Mouse (Mus musculus) CH12.LX (cell line): ENCODE results near the gene Popdc2. TPM values are rescaled to one million over a fixed set of nuclear protein-coding genes. Genes with fewer than 3 reads are reported as not detected.

Experiments used
- DNase-seq: peaks from one replicate; pipeline ENCODE4 v3.0.0-alpha.2; 2013; ENCODE audit errors: extremely low read depth
- H3K27ac ChIP-seq: 2 replicates; pipeline ENCODE4 v1.5.1; 2012; ENCODE audit warnings: low read depth, mild to moderate bottlenecking, control low read depth, moderate library complexity; ENCODE audit not compliant: insufficient read depth
- H3K27me3 ChIP-seq: replicated peaks from 2 replicates; pipeline ENCODE3; 2012; ENCODE audit warnings: inconsistent platforms
- H3K36me3 ChIP-seq, 2 experiments: replicated peaks in 1 of 2; 2 replicates each; pipeline versions ENCODE3 to v1.6.1; 2012; ENCODE audit warnings: inconsistent platforms in 1 of 2, low read length in 1 of 2, mild to moderate bottlenecking in 1 of 2, mixed read lengths in 1 of 2, moderate library complexity in 1 of 2; ENCODE audit not compliant: control insufficient read depth in 1 of 2, insufficient read depth in 1 of 2
- H3K4me1 ChIP-seq, 2 experiments: 2 replicates each; pipeline ENCODE4 v1.6.1; 2012; ENCODE audit warnings: inconsistent platforms in 1 of 2, moderate library complexity in 1 of 2; ENCODE audit not compliant: insufficient read depth in 2 of 2, control insufficient read depth in 1 of 2
- H3K4me2 ChIP-seq: 2 replicates; pipeline ENCODE4 v1.6.1; 2012; ENCODE audit warnings: low read depth, mild to moderate bottlenecking, control low read depth; ENCODE audit not compliant: poor library complexity, insufficient read depth, severe bottlenecking
- H3K4me3 ChIP-seq, 3 experiments: fragments of 150-350 bp in 1 of 3; sonication (generic) in 1 of 3; replicated peaks in 1 of 3; 2 replicates each; pipeline versions ENCODE3 to v1.5.1; 2011 to 2012; ENCODE audit warnings: low read depth in 2 of 3, low read length in 2 of 3, mild to moderate bottlenecking in 2 of 3, moderate library complexity in 2 of 3, control low read depth in 1 of 3, improper control_type of control experiment in 1 of 3, inconsistent platforms in 1 of 3, mixed read lengths in 1 of 3; ENCODE audit not compliant: poor library complexity in 1 of 3
- H3K79me2 ChIP-seq: replicated peaks from 2 replicates; pipeline ENCODE4 v1.6.1; 2012; ENCODE audit warnings: mild to moderate bottlenecking, moderate library complexity; ENCODE audit not compliant: control insufficient read depth, poor library complexity, insufficient read depth, severe bottlenecking; ENCODE audit errors: extremely low read depth
- H3K9ac ChIP-seq: 2 replicates; pipeline ENCODE4 v1.6.1; 2012; ENCODE audit warnings: low read depth, mild to moderate bottlenecking, control low read depth, moderate library complexity; ENCODE audit not compliant: insufficient read depth
- H3K9me3 ChIP-seq: replicated peaks from 2 replicates; pipeline ENCODE3; 2012; ENCODE audit warnings: low read length, inconsistent platforms, mixed read lengths
- BHLHE40 ChIP-seq: IDR thresholded peaks from 2 replicates; pipeline ENCODE4 v1.6.1; 2011; ENCODE audit warnings: mild to moderate bottlenecking, low read depth, low read length, improper control_type of control experiment
- CHD1 ChIP-seq: IDR thresholded peaks from 2 replicates; pipeline ENCODE4 v1.6.1; 2012; ENCODE audit warnings: low read depth, low read length, improper control_type of control experiment, inconsistent platforms
- CHD2 ChIP-seq: IDR thresholded peaks from 2 replicates; pipeline ENCODE4 v1.6.1; 2011; ENCODE audit warnings: low read length, improper control_type of control experiment
- CTCF ChIP-seq, 2 experiments: IDR thresholded peaks in 1 of 2; conservative IDR thresholded peaks in 1 of 2; 2 replicates each; pipeline ENCODE4 v1.5.1; 2011 to 2012; ENCODE audit warnings: low read depth in 2 of 2, low read length in 2 of 2, improper control_type of control experiment in 1 of 2, inconsistent platforms in 1 of 2, mild to moderate bottlenecking in 1 of 2, moderate library complexity in 1 of 2
- E2F4 ChIP-seq: IDR thresholded peaks from 2 replicates; pipeline ENCODE4 v1.6.1; 2011; ENCODE audit warnings: low read depth, low read length, improper control_type of control experiment; ENCODE audit not compliant: insufficient replicate concordance
- ELF1 ChIP-seq: IDR thresholded peaks from 2 replicates; pipeline ENCODE4 v1.6.1; 2014; ENCODE audit warnings: low read depth, mild to moderate bottlenecking, inconsistent platforms, low read length, improper control_type of control experiment
- EP300 ChIP-seq: IDR thresholded peaks from 2 replicates; pipeline ENCODE4 v1.6.1; 2011; ENCODE audit warnings: low read length, improper control_type of control experiment
- ETS1 ChIP-seq: conservative IDR thresholded peaks from 2 replicates; pipeline ENCODE4 v1.6.1; 2012; ENCODE audit warnings: low read depth, mild to moderate bottlenecking, inconsistent platforms, low read length, improper control_type of control experiment, moderate library complexity
- GABPA ChIP-seq: IDR thresholded peaks from 2 replicates; pipeline ENCODE4 v1.6.1; 2012; ENCODE audit warnings: low read depth, low read length, improper control_type of control experiment, inconsistent platforms; ENCODE audit not compliant: insufficient replicate concordance
- HCFC1 ChIP-seq: IDR thresholded peaks from 2 replicates; pipeline ENCODE4 v1.6.1; 2012; ENCODE audit warnings: low read depth, mild to moderate bottlenecking, inconsistent platforms, low read length, improper control_type of control experiment
- IRF4 ChIP-seq: IDR thresholded peaks from 2 replicates; pipeline ENCODE4 v1.6.1; 2014; ENCODE audit warnings: low read depth, mild to moderate bottlenecking, inconsistent platforms, low read length, improper control_type of control experiment
- JUN ChIP-seq: IDR thresholded peaks from 2 replicates; pipeline ENCODE4 v1.6.1; 2011; ENCODE audit warnings: low read depth, mild to moderate bottlenecking, low read length, improper control_type of control experiment, moderate library complexity; ENCODE audit not compliant: insufficient read depth
- JUND ChIP-seq: conservative IDR thresholded peaks from 2 replicates; pipeline ENCODE4 v1.6.1; 2011; ENCODE audit warnings: low read depth, low read length, improper control_type of control experiment
- KAT2A ChIP-seq: IDR thresholded peaks from 2 replicates; pipeline ENCODE4 v1.6.1; 2012; ENCODE audit warnings: low read length, improper control_type of control experiment, inconsistent platforms; ENCODE audit not compliant: insufficient replicate concordance
- MAFK ChIP-seq: IDR thresholded peaks from 2 replicates; pipeline ENCODE4 v1.6.1; 2011; ENCODE audit warnings: low read length, improper control_type of control experiment; ENCODE audit not compliant: insufficient replicate concordance
- MAX ChIP-seq: IDR thresholded peaks from 2 replicates; pipeline ENCODE4 v1.6.1; 2011; ENCODE audit warnings: low read length, improper control_type of control experiment
- MAZ ChIP-seq: IDR thresholded peaks from 2 replicates; pipeline ENCODE4 v1.6.1; 2012; ENCODE audit warnings: low read depth, mild to moderate bottlenecking, inconsistent platforms, low read length, improper control_type of control experiment, moderate library complexity
- MEF2A ChIP-seq: IDR thresholded peaks from 2 replicates; pipeline ENCODE4 v1.6.1; 2014; ENCODE audit warnings: low read depth, mild to moderate bottlenecking, inconsistent platforms, low read length, improper control_type of control experiment, borderline replicate concordance
- MXI1 ChIP-seq: IDR thresholded peaks from 2 replicates; pipeline ENCODE4 v1.6.1; 2011; ENCODE audit warnings: mild to moderate bottlenecking, low read depth, low read length, improper control_type of control experiment
- MYC ChIP-seq: IDR thresholded peaks from 2 replicates; pipeline ENCODE4 v1.6.1; 2011; ENCODE audit warnings: low read depth, mild to moderate bottlenecking, improper control_type of control experiment, low read length
- NELFE ChIP-seq: IDR thresholded peaks from 2 replicates; pipeline ENCODE4 v1.6.1; 2011; ENCODE audit warnings: low read depth, low read length, improper control_type of control experiment
- NRF1 ChIP-seq: IDR thresholded peaks from 2 replicates; pipeline ENCODE4 v1.6.1; 2014; ENCODE audit warnings: low read depth, mild to moderate bottlenecking, inconsistent platforms, low read length, improper control_type of control experiment, moderate library complexity
- PAX5 ChIP-seq: IDR thresholded peaks from 2 replicates; pipeline ENCODE4 v1.6.1; 2012; ENCODE audit warnings: low read length, inconsistent platforms, mixed read lengths
- POLR2A ChIP-seq: IDR thresholded peaks from 2 replicates; pipeline ENCODE4 v1.6.1; 2011; ENCODE audit warnings: low read depth, mild to moderate bottlenecking, improper control_type of control experiment, low read length
- POLR2AphosphoS2 ChIP-seq: IDR thresholded peaks from 2 replicates; pipeline ENCODE4 v1.6.1; 2011; ENCODE audit warnings: low read depth, low read length, improper control_type of control experiment
- RAD21 ChIP-seq: IDR thresholded peaks from 2 replicates; pipeline ENCODE4 v1.6.1; 2011; ENCODE audit warnings: low read depth, mild to moderate bottlenecking, low read length, improper control_type of control experiment, moderate library complexity
- RCOR1 ChIP-seq: conservative IDR thresholded peaks from 2 replicates; pipeline ENCODE4 v1.6.1; 2012; ENCODE audit warnings: low read depth, mild to moderate bottlenecking, inconsistent platforms, low read length, improper control_type of control experiment
- SIN3A ChIP-seq: IDR thresholded peaks from 2 replicates; pipeline ENCODE4 v1.6.1; 2012; ENCODE audit warnings: low read length, improper control_type of control experiment, inconsistent platforms
- SMC3 ChIP-seq: IDR thresholded peaks from 2 replicates; pipeline ENCODE4 v1.6.1; 2011; ENCODE audit warnings: low read depth, low read length, improper control_type of control experiment
- TBP ChIP-seq: conservative IDR thresholded peaks from 2 replicates; pipeline ENCODE4 v1.6.1; 2011; ENCODE audit warnings: low read depth, low read length, improper control_type of control experiment
- TCF12 ChIP-seq: IDR thresholded peaks from 2 replicates; pipeline ENCODE4 v1.6.1; 2014; ENCODE audit warnings: low read depth, mild to moderate bottlenecking, inconsistent platforms, low read length, improper control_type of control experiment
- UBTF ChIP-seq: IDR thresholded peaks from 2 replicates; pipeline ENCODE4 v1.6.1; 2012; ENCODE audit warnings: low read depth, mild to moderate bottlenecking, inconsistent platforms, low read length, improper control_type of control experiment, moderate library complexity
- USF1 ChIP-seq: IDR thresholded peaks from 2 replicates; pipeline ENCODE4 v1.6.1; 2014; ENCODE audit warnings: low read depth, mild to moderate bottlenecking, inconsistent platforms, low read length, improper control_type of control experiment
- USF2 ChIP-seq: conservative IDR thresholded peaks from 2 replicates; pipeline ENCODE4 v1.6.1; 2011; ENCODE audit warnings: low read depth, low read length, improper control_type of control experiment
- ZC3H11A ChIP-seq: IDR thresholded peaks from 2 replicates; pipeline ENCODE4 v1.6.1; 2012; ENCODE audit warnings: low read depth, mild to moderate bottlenecking, inconsistent platforms, low read length, improper control_type of control experiment
- ZKSCAN1 ChIP-seq: IDR thresholded peaks from 2 replicates; pipeline ENCODE4 v1.6.1; 2012; ENCODE audit warnings: low read depth, inconsistent platforms, low read length, improper control_type of control experiment, borderline replicate concordance
- ZMIZ1 ChIP-seq: IDR thresholded peaks from 2 replicates; pipeline ENCODE4 v1.6.1; 2012; ENCODE audit warnings: low read depth, mild to moderate bottlenecking, inconsistent platforms, low read length, improper control_type of control experiment
- ZNF384 ChIP-seq: IDR thresholded peaks from 2 replicates; pipeline ENCODE4 v1.6.1; 2012; ENCODE audit warnings: low read depth, low read length, improper control_type of control experiment, inconsistent platforms
- dilution Hi-C: fragments of 300-500 bp; cut with MboI; formaldehyde crosslinking; loops from 2 replicates; pipeline ENCODE4 v1.14.3; 2020; ENCODE audit warnings: low sequenced_read_pairs; ENCODE audit not compliant: extremely low pct_unique_long_range_greater_than_20kb, extremely low pct_ligation_motif_present
- in situ Hi-C: fragments of 300-500 bp; cut with MboI; formaldehyde crosslinking; loops from 3 replicates; pipeline ENCODE4 v1.14.3; 2019; ENCODE audit warnings: low sequenced_read_pairs, low pct_ligation_motif_present, low pct_unique_long_range_greater_than_20kb, mixed read lengths
- polyA plus RNA-seq: library from polyadenylated mRNA; unstranded; fragments of >175 nt; gene quantifications from 2 replicates; pipeline ENCODE4 v1.2.1, GENCODE M21; 2012; ENCODE audit warnings: low read depth; ENCODE audit not compliant: insufficient read length
- total RNA-seq, 2 experiments: library from RNA; depleted of rRNA; stranded (reverse); fragments of 300-350 nt in 1 of 2; fragments of >200 nt in 1 of 2; gene quantifications; 2 replicates each; pipeline ENCODE4 v1.2.3; 2012 to 2014

Popdc2 gene
- total and polyA plus RNA-seq, 3 experiments, result 0.17 to 3.6 (median 1.1) TPM

- no peak for TF ChIP-seq POLR2AphosphoS2
- TF ChIP-seq ZC3H11A, result no peak
- TF ChIP-seq ZMIZ1, result no peak
- peak; percentile 64 for TF ChIP-seq ELF1
- no peak for TF ChIP-seq SIN3A
- 0 out of 2 replicates have a peak, but pooled peaks have one; percentile 11 for TF ChIP-seq MAFK
- TF ChIP-seq NELFE, result peak; percentile 48; the same call in 1 of the 2 replicates
- TF ChIP-seq MXI1, result peak; percentile 32
- TF ChIP-seq KAT2A, result no peak
- no peak for TF ChIP-seq CHD1
- no peak for TF ChIP-seq TBP
- TF ChIP-seq ETS1, result no peak; the same call in 1 of the 2 replicates
- TF ChIP-seq E2F4, result no peak; the same call in 1 of the 2 replicates
- TF ChIP-seq NRF1, result 0 out of 2 replicates have a peak, but pooled peaks have one; percentile 22
- peak; percentile 66; the same call in 1 of the 2 replicates for TF ChIP-seq TCF12
- TF ChIP-seq JUND, result no peak
- TF ChIP-seq USF1, result no peak
- TF ChIP-seq BHLHE40, result peak; percentile 57
- 0 out of 2 replicates have a peak, but pooled peaks have one; percentile 53 for TF ChIP-seq POLR2A
- TF ChIP-seq CHD2, result 0 out of 2 replicates have a peak, but pooled peaks have one; percentile 50
- no peak for TF ChIP-seq RAD21
- TF ChIP-seq MYC, result 0 out of 2 replicates have a peak, but pooled peaks have one; percentile 15
- TF ChIP-seq IRF4, result peak; percentile 38; the same call in 1 of the 2 replicates
- no peak for TF ChIP-seq MAZ
- no peak for TF ChIP-seq ZKSCAN1
- TF ChIP-seq CTCF (conservative IDR thresholded peaks at IDR 0.05 in 1 of 2, IDR thresholded peaks at IDR 0.05 in 1 of 2; ENCODE audit: low read depth in 2 of 2, low read length in 2 of 2), result no peak
- no peak for TF ChIP-seq GABPA
- no peak for TF ChIP-seq JUN
- TF ChIP-seq ZNF384, result peak; percentile 39; the same call in 1 of the 2 replicates
- TF ChIP-seq MEF2A, result no peak; the same call in 1 of the 2 replicates
- no peak for TF ChIP-seq MAX
- TF ChIP-seq PAX5, result no peak
- 0 out of 2 replicates have a peak, but pooled peaks have one; percentile 25 for TF ChIP-seq RCOR1
- no peak for TF ChIP-seq USF2
- TF ChIP-seq HCFC1, result no peak; the same call in 1 of the 2 replicates
- TF ChIP-seq EP300, result peak; percentile 7; the same call in 1 of the 2 replicates
- no peak for TF ChIP-seq SMC3
- TF ChIP-seq UBTF, result no peak
- peak overlapping the region in 1 of 3 experiments; percentile 22 for H3K4me3 ChIP-seq
- no peaks in the 10 kb centered on the region for H3K27me3 ChIP-seq
- in situ Hi-C loops, result loop anchor here (5.0 kb wide), 1 partner anchor 52 kb away; the partner anchor contains the start of genes Cox17 and Gm21987
- peaks cover 4% of the 10 kb centered on the region; the same call in 1 of the 2 replicates for H3K79me2 ChIP-seq
- DNase-seq, result no peak
- dilution Hi-C loops, result no loop called here
- peaks cover 0 to 6% of the 10 kb centered on the region in 2 experiments for H3K36me3 ChIP-seq
- peaks cover 41 to 92% of the 10 kb centered on the region in 2 experiments for H3K4me1 ChIP-seq
- peak overlapping the region; percentile 75 for H3K4me2 ChIP-seq
- H3K27ac ChIP-seq, result peak overlapping the region; percentile 97
- H3K9me3 ChIP-seq, result no peaks in the 10 kb centered on the region
- H3K9ac ChIP-seq, result peak overlapping the region; percentile 75
These were observed 37.7 kb downstream of the Popdc2 start for GRCm38 (mm10) chr16:38399531-38400231.
